Mouse (Mus musculus) limb, embryonic 13.5 days (tissue): Measurements from ENCODE around the gene CN725425. TPM values are rescaled to one million over a fixed set of nuclear protein-coding genes. Genes with fewer than 3 reads are reported as not detected.

Experiments
- ATAC-seq: fragments of 200-750 bp; cut with Nextera tagmentation; 2 replicates; pipeline ENCODE4 v1.8.0; 2017; ENCODE audit warnings: low read depth, moderate number of reproducible peaks, moderate TSS enrichment; ENCODE audit not compliant: low FRiP score
- H3K27ac ChIP-seq: fragments of 300-500 bp; sonication (generic); 2 replicates; pipeline ENCODE4 v1.5.1; 2015; ENCODE audit warnings: inconsistent platforms, mild to moderate bottlenecking, moderate library complexity
- H3K27me3 ChIP-seq: fragments of 300-500 bp; sonication (generic); 2 replicates; pipeline ENCODE4 v1.6.1; 2015; ENCODE audit warnings: mild to moderate bottlenecking, inconsistent platforms
- H3K36me3 ChIP-seq: fragments of 300-500 bp; sonication (generic); 2 replicates; pipeline ENCODE4 v1.6.1; 2015; ENCODE audit warnings: inconsistent platforms, mild to moderate bottlenecking, moderate library complexity
- H3K4me1 ChIP-seq: fragments of 300-500 bp; sonication (generic); 2 replicates; pipeline ENCODE4 v1.6.1; 2015; ENCODE audit warnings: inconsistent platforms
- H3K4me2 ChIP-seq: fragments of 300-500 bp; sonication (generic); replicated peaks from 2 replicates; pipeline ENCODE4 v1.6.1; 2015; ENCODE audit warnings: inconsistent platforms, mild to moderate bottlenecking, moderate library complexity
- H3K4me3 ChIP-seq: fragments of 300-500 bp; sonication (generic); 2 replicates; pipeline ENCODE4 v1.5.1; 2015; ENCODE audit warnings: moderate library complexity, mild to moderate bottlenecking, inconsistent platforms
- H3K9ac ChIP-seq: fragments of 300-500 bp; sonication (generic); 2 replicates; pipeline ENCODE4 v1.6.1; 2015; ENCODE audit warnings: mild to moderate bottlenecking, inconsistent platforms
- H3K9me3 ChIP-seq: fragments of 300-500 bp; sonication (generic); 2 replicates; pipeline ENCODE4 v1.6.1; 2016; ENCODE audit warnings: inconsistent platforms
- WGBS: fragments of 180-500 bp; shearing (Covaris S2); methylation state at CpG from one replicate; pipeline ENCODE4 v1.1.7; 2015; 5-methylcytosine and 5-hydroxymethylcytosine counted together
- polyA plus RNA-seq: library from polyadenylated mRNA; unstranded; fragments of >200 nt; fragmentation: Nextera tagmentation; extraction: Ambion mirVana; gene quantifications from 2 replicates; pipeline ENCODE4 v1.2.1, GENCODE M21; 2015

The CN725425 gene
- polyA plus RNA-seq, 1 experiment from 2014 or later: not detected

DNA sequence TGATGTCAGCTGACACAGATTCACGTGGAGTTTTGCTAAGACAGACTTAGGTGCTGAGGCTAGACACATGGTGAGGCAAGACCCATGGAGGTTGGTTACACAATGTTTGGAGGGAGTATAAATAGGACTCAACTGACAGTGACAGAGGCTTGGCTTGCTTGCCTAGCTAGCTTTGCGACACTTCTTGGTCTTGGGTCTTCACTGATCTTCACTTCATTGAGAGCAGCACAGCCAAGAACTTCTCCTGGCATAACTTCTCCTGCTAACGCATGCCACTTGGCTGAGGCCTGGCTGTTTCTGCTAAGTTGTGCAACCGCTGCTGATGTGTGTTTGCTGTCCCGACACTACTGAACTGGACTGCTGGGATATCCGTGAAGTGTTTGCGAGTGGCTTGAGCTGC, 83.5 kb downstream of the CN725425 start:
- 88% methylated on average over 7 of the region's 7 CpGs for WGBS
- no peaks in the 10 kb centered on the region; the same call in 1 of the 2 replicates for H3K36me3 ChIP-seq
- ATAC-seq: no peak

DNA sequence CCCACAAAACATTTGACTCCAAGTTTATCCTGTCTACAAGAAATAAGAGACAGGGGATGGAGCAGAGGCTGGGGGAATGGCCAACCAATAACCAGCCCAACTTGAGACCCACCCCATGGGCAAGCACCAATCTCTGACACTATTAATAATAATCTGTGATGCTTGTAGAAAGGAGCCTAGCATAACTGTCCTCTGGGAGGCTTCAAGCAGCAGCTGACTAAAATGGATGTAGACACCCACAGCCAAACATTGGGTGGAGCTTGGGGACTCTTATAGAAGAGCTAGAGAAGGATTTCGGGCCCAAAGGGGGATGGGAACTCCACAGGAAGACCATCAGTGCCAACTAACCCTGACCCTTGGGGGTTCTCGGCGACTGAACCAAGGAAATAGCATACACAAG, 84.1 kb downstream of the CN725425 start:
- H3K9me3 ChIP-seq: peaks cover 10% of the 10 kb centered on the region
- no peak overlapping the region for H3K9ac ChIP-seq
- no peaks in the 10 kb centered on the region for H3K4me1 ChIP-seq
- no peak for ATAC-seq
- no peaks in the 10 kb centered on the region for H3K27me3 ChIP-seq
- H3K36me3 ChIP-seq: no peaks in the 10 kb centered on the region; the same call in 1 of the 2 replicates
- H3K4me2 ChIP-seq: no peak overlapping the region
- H3K4me3 ChIP-seq: no peak overlapping the region
- 86% methylated on average over 3 of the region's 3 CpGs for WGBS
- H3K27ac ChIP-seq: no peak overlapping the region

More for the DNA sequence above, 83.5 kb downstream of the CN725425 start:
- no peaks in the 10 kb centered on the region for H3K27me3 ChIP-seq
- peaks cover 6% of the 10 kb centered on the region for H3K9me3 ChIP-seq
- no peak overlapping the region for H3K4me2 ChIP-seq
- H3K27ac ChIP-seq: no peak overlapping the region
- no peak overlapping the region for H3K4me3 ChIP-seq
- H3K9ac ChIP-seq: no peak overlapping the region
- no peaks in the 10 kb centered on the region for H3K4me1 ChIP-seq

DNA sequence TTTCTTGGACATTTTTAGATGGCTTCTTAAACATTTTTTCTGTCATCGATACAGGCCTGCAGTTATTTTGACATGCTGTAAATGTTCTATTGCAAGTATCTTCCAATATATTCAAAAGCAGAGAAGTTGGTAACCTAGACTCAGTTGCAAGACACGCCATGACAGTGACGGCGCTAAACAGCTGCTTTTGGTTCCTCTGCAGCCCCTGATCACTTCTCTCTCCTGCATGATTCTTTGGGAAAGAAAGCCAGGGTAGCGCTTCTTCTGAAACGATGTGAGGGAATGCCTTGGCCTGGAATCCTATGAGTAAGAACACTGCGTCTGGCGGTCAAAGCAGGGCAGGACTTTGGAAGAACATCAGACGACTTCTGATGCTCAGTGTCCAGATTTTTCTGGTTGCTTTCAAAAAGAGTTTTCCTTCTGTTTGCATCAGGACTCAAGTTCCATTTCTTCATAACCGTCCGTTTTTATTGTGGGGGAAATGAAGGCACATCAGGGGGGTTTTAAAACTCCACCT, 100.1 kb downstream of the CN725425 start:
- Histone ChIP-seq H3K9ac (no peak overlapping the region), H3K9me3 (no peaks in the 10 kb centered on the region), H3K4me3 (no peak overlapping the region), H3K27ac (no peak overlapping the region), H3K4me2 (no peak overlapping the region), H3K4me1 (no peaks in the 10 kb centered on the region), H3K27me3 (0 out of 2 replicates have a peak, but pooled peaks cover 7% of the 10 kb centered on the region), H3K36me3 (no peaks in the 10 kb centered on the region)
- WGBS: 72% methylated on average over 11 of the region's 11 CpGs
- ATAC-seq: no peak

DNA sequence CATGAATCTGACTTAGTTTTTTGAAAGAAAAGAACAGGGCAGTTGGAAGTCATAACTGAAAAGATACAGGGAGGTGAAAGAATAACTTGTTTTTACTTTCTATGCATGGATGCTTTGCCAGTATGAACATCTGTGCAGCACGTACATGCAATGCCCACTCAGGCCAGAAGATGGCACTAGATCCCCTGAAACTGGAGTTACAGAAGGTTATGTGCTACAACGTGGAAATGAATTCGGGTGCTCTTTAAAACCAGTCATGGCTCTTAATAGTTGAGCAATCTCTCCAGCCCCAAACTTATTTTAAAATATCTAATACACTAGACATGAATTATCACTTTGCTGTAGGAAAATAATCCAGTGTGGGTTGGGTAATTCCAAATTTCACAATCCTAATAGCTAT, 102.1 kb downstream of the CN725425 start:
- H3K4me3 ChIP-seq: no peak overlapping the region
- no peak for ATAC-seq
- H3K27ac ChIP-seq: no peak overlapping the region
- WGBS: 9% methylated on average over 3 of the region's 3 CpGs
- no peak overlapping the region for H3K4me2 ChIP-seq
- H3K4me1 ChIP-seq: no peaks in the 10 kb centered on the region
- 0 out of 2 replicates have a peak, but pooled peaks cover 7% of the 10 kb centered on the region for H3K27me3 ChIP-seq
- no peaks in the 10 kb centered on the region for H3K9me3 ChIP-seq
- H3K36me3 ChIP-seq: no peaks in the 10 kb centered on the region
- no peak overlapping the region for H3K9ac ChIP-seq

GRCm38 (mm10) chr15:91304296-91304852, 105.1 kb downstream of the CN725425 start:
- WGBS: 38% methylated on average over 7 of the region's 7 CpGs
- 0 out of 2 replicates have a peak, but pooled peaks cover 7% of the 10 kb centered on the region for H3K27me3 ChIP-seq
- no peak overlapping the region for H3K27ac ChIP-seq
- H3K36me3 ChIP-seq: no peaks in the 10 kb centered on the region
- H3K9me3 ChIP-seq: no peaks in the 10 kb centered on the region
- no peak overlapping the region for H3K4me2 ChIP-seq
- no peaks in the 10 kb centered on the region for H3K4me1 ChIP-seq
- H3K4me3 ChIP-seq: no peak overlapping the region
- no peak overlapping the region for H3K9ac ChIP-seq
- peak; percentile 57; the same call in 1 of the 2 replicates for ATAC-seq

Other genes starting within 250 kb of the CN725425 start
- 6.7 and 7.3 TPM in 2 replicates for gene Kif21a, start 149.5 kb upstream of the CN725425 start, polyA plus RNA-seq
- gene Abcd2, start 7.7 kb upstream of the CN725425 start, polyA plus RNA-seq: 3.3 and 4.0 TPM in 2 replicates